Mouse (Mus musculus) intestine, postnatal 0 days (tissue): ENCODE results near the gene Prmt8. TPM values are rescaled to one million over a fixed set of nuclear protein-coding genes. Genes with fewer than 3 reads are reported as not detected.

Source experiments
- ATAC-seq: fragments of 200-750 bp; cut with Nextera tagmentation; 2 replicates; pipeline ENCODE4 v1.8.0; 2017; ENCODE audit warnings: mild to moderate bottlenecking, moderate TSS enrichment, moderate library complexity
- H3K27ac ChIP-seq: fragments of 300-500 bp; sonication (generic); 2 replicates; pipeline ENCODE4 v1.5.1; 2014; ENCODE audit warnings: mild to moderate bottlenecking, low read depth, low read length, moderate library complexity
- H3K27me3 ChIP-seq: fragments of 300-500 bp; sonication (generic); replicated peaks from 2 replicates; pipeline ENCODE4 v1.6.1; 2014; ENCODE audit warnings: low read length, mixed read lengths; ENCODE audit not compliant: control insufficient read depth, insufficient read depth
- H3K36me3 ChIP-seq: fragments of 300-500 bp; sonication (generic); 2 replicates; pipeline ENCODE4 v1.6.1; 2014; ENCODE audit warnings: mild to moderate bottlenecking, moderate library complexity; ENCODE audit not compliant: control insufficient read depth, insufficient read depth
- H3K4me1 ChIP-seq: fragments of 300-500 bp; sonication (generic); replicated peaks from 2 replicates; pipeline ENCODE4 v1.6.1; 2014; ENCODE audit warnings: antibody characterized with exemption, low read length, mixed read lengths; ENCODE audit not compliant: control insufficient read depth, insufficient read depth
- H3K4me2 ChIP-seq: fragments of 300-500 bp; sonication (generic); replicated peaks from 2 replicates; pipeline ENCODE4 v1.6.1; 2014; ENCODE audit warnings: low read depth, mild to moderate bottlenecking, moderate library complexity
- H3K4me3 ChIP-seq: fragments of 300-500 bp; sonication (generic); 2 replicates; pipeline ENCODE4 v1.5.1; 2014; ENCODE audit warnings: low read depth, low read length
- H3K9ac ChIP-seq: fragments of 300-500 bp; sonication (generic); 2 replicates; pipeline ENCODE4 v1.6.1; 2014; ENCODE audit warnings: mild to moderate bottlenecking, low read depth, low read length
- H3K9me3 ChIP-seq: fragments of 300-500 bp; sonication (generic); 2 replicates; pipeline ENCODE4 v1.6.1; 2016; ENCODE audit warnings: mixed run types; ENCODE audit not compliant: control insufficient read depth
- CTCF ChIP-seq: sonication (generic); IDR thresholded peaks from 2 replicates; pipeline ENCODE4 v1.5.1; 2016; ENCODE audit warnings: low read depth, mild to moderate bottlenecking, control low read depth, antibody characterized with exemption, moderate library complexity
- WGBS: fragments of 180-500 bp; shearing (Covaris S2); extraction: QIAGEN DNeasy Blood & Tissue Kit; methylation state at CpG from one replicate; pipeline ENCODE4 v1.1.7; 2014; 5-methylcytosine and 5-hydroxymethylcytosine counted together
- polyA plus RNA-seq: library from polyadenylated mRNA; unstranded; fragments of >200 nt; fragmentation: Nextera tagmentation; extraction: Ambion mirVana; gene quantifications from 2 replicates; pipeline ENCODE4 v1.2.1, GENCODE M21; 2015

Prmt8 gene
- polyA plus RNA-seq, result 0.17 and 0.26 TPM in 2 replicates

DNA sequence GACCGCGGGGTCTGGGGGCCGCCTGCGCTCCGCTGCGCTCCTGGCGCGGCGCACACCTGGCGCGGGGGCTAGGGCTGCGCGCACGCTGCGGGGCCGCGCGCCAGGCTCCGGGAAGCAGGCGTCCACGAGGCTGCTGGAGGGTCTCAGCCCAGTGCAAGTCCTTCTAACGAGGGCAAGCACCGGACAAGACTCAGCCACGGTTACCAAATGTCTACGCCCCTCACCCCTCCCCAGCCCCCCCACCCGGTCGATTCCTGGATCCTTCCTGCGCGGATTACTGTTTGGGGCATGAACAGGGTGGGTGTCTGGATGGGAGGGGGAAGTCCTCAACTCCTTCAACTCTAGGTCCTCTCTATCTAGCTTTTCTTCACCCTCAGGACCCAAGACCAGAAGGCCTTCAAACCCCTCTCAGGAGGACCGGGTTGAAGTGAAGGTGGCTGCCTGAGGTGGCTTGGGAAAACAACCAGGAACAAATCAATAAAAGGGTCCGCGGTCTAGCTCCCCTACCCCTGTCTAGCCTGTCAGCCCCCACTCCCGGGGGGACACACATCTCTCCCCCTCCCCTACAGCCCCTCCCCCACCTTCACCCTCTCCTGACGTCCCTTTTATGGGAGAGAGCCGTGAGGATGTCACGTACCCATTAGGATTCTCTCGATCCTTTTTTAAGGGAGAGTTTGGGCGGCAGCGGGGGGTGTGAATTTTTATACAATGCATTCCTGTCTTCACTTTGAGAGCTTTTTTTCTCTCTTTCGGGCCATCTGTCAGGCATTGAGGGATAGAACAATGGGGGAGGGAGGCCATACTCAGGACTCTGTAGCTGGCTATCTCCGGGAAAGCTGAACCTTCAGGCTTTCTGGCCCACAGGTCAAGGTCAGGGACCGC lies at the start of gene Prmt8:
Prmt8 (minus strand) TSS at position 198 of the 882 bp plus-strand sequence.
- no peaks in the 10 kb centered on the region for H3K9me3 ChIP-seq
- peak within 1 kb of the TSS; percentile 54 for H3K4me2 ChIP-seq
- under 1% methylated on average over 36 of the region's 42 CpGs for WGBS
- ATAC-seq, result no peak
- no peaks in the 10 kb centered on the region; the same call in none of the 2 replicates for H3K4me1 ChIP-seq
- no peak for TF ChIP-seq CTCF
- H3K27me3 ChIP-seq, result peaks cover 66% of the 10 kb centered on the region
- no peak within 1 kb of the TSS for H3K27ac ChIP-seq
- no peak within 1 kb of the TSS for H3K9ac ChIP-seq
- no peaks in the 10 kb centered on the region for H3K36me3 ChIP-seq
- H3K4me3 ChIP-seq, result peak within 1 kb of the TSS; percentile 26

DNA sequence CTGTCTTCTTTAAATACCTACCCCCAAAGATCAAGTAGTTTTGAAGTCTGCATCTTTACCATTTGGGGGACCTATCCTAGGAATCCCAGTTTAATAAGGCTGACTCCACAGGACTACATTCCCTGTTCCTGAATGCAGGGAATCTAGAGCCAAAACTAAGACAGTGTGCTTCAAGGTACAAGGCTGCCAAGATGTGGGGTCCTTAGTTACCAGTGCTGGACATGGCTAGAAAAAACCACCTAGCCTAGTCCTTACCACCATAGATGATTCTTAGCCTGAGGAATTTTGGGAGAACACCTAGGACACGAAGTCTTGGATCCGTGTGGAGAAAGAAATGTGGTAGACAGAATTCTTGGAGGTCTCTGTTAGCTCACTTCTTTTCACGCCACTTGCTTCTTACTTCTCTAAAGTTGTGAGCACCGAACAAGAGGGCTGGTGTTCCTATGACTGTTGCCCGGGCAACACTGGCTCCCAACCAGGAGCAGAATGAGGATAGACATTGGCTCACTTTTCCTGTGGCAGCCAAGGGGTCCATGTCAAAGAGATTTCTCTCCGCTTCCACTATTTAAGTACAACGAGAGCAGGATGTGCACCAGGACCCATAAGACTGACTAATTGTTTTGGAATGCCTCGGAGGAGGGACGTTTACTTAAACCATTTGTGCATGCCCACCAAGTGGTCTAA lies 33.9 kb upstream of the Prmt8 start:
- Histone ChIP-seq H3K4me1 (no peaks in the 10 kb centered on the region), H3K27me3 (no peaks in the 10 kb centered on the region), H3K9ac (no peak overlapping the region), H3K4me3 (no peak overlapping the region), H3K27ac (no peak overlapping the region), H3K36me3 (no peaks in the 10 kb centered on the region), H3K9me3 (no peaks in the 10 kb centered on the region), H3K4me2 (no peak overlapping the region)
- no peak for ATAC-seq
- no peak for TF ChIP-seq CTCF
- WGBS, result 78% methylated on average over 9 of the region's 9 CpGs

DNA sequence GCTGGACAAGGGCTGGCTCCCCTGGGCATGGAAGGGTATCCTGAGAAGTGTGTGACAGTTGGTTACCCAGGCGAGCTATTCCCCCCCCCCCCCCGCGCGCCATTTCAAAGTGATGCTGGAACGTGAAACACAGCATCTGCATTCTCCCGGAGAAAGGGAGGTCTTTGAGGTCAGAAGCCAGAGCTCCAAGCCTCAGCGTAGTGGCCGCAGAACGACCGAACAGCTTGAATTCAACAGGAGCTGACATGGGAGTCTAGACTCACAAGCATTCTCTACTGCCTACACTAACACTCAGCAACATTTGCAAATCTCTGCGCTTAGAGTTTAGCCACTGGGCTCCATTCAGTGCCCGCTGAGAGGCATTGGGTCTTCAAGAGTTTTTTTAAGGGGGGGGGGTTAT lies 32.9 kb upstream of the Prmt8 start:
- Histone ChIP-seq H3K9me3 (no peaks in the 10 kb centered on the region), H3K27ac (no peak overlapping the region), H3K9ac (no peak overlapping the region), H3K4me1 (no peaks in the 10 kb centered on the region), H3K36me3 (no peaks in the 10 kb centered on the region), H3K27me3 (no peaks in the 10 kb centered on the region), H3K4me2 (no peak overlapping the region), H3K4me3 (no peak overlapping the region)
- ATAC-seq, result no peak
- WGBS, result 79% methylated on average over 11 of the region's 12 CpGs
- TF ChIP-seq CTCF, result no peak

DNA sequence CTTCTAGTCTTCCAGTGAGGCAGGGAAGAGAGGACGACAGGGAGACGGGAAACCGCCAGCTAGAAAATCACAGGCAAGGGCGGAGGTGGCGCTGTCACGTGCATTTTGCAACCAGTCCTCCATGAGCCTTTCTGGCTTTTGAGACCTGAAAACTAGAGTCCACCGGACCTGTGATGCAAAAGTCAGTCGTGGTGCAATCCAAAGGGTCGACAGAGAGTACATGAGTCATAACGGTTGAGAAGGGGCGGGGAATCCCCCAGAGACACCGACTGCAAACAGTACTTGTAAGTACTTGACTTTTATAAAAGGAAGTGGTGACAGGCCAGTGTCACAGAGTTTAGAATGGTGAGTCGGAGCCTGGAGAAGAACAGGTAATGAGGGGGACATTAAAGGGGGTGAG lies 20.8 kb upstream of the Prmt8 start:
- no peak for ATAC-seq
- Histone ChIP-seq H3K27me3 (no peaks in the 10 kb centered on the region), H3K27ac (no peak overlapping the region), H3K9ac (no peak overlapping the region), H3K4me1 (peaks cover 4% of the 10 kb centered on the region; the same call in 1 of the 2 replicates), H3K4me2 (no peak overlapping the region), H3K36me3 (no peaks in the 10 kb centered on the region), H3K9me3 (no peaks in the 10 kb centered on the region), H3K4me3 (no peak overlapping the region)
- 46% methylated on average over 13 of the region's 13 CpGs for WGBS
- TF ChIP-seq CTCF, result no peak

DNA sequence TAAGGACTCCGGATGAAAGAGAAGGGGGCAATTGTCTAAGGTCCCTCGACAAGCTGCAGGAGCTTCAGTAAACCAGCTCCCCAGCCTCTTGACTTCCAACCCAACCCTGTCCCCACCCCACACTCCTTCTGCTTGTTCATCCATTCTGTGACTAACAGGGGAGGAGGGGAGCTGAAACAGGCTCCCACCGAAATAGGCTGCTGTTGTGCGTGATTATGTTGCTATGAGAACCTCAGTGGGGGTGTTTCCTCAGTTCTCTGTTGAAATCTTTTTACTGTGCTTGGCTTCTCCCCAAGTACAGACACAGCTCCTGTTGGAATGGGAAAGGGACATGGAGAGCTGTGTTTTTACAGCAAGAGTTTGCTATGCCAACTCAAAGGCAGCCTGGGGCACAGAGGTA lies 1.5 kb upstream of the Prmt8 start:
- Histone ChIP-seq H3K36me3 (no peaks in the 10 kb centered on the region), H3K27me3 (peaks cover 55% of the 10 kb centered on the region), H3K27ac (no peak overlapping the region), H3K4me3 (no peak overlapping the region), H3K4me2 (no peak overlapping the region), H3K4me1 (no peaks in the 10 kb centered on the region; the same call in none of the 2 replicates), H3K9me3 (no peaks in the 10 kb centered on the region), H3K9ac (no peak overlapping the region)
- no peak for ATAC-seq
- WGBS, result 30% methylated on average over 4 of the region's 4 CpGs
- TF ChIP-seq CTCF, result no peak

DNA sequence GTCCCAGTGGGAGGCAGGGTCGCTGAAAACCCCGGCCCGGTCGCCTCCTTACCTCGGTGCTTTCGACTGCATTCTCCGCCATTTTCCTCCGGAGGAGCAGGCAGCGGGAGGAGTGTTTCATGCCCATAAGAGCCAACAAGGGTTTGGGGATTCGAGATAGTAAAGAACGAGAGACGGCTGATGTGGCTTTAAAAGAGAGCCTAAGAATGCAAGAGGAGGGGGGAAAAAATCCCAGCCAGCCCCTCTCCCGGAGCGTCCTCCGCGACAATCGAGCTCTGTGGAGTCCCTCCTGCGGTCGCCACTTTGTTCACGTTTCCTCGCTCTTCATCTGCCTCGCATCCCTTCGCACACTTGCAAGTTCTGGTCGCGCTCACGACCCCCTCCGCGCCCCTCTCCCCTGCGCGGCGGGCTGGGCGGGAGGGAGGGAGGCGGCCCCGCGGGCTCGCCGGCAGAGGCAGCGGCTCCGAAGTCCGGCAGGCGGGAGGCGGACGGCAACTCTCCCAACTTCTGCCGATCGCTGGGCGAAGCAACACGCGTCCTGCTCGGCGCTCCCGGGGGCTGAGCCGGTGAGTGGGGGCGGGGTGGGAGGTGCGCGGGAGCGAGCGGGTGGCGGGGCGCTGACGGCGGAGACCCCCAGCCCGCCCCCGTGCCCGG lies 524 bp downstream of the Prmt8 start:
- no peak overlapping the region for H3K27ac ChIP-seq
- H3K9ac ChIP-seq, result no peak overlapping the region
- peaks cover 66% of the 10 kb centered on the region for H3K27me3 ChIP-seq
- no peaks in the 10 kb centered on the region for H3K36me3 ChIP-seq
- H3K4me3 ChIP-seq, result peak overlapping the region; percentile 26
- no peaks in the 10 kb centered on the region; the same call in none of the 2 replicates for H3K4me1 ChIP-seq
- under 1% methylated on average over 40 of the region's 64 CpGs for WGBS
- TF ChIP-seq CTCF, result no peak
- peak overlapping the region; percentile 54 for H3K4me2 ChIP-seq
- ATAC-seq, result no peak
- no peaks in the 10 kb centered on the region for H3K9me3 ChIP-seq
